Mouse (Mus musculus): ENCODE data around the gene Parp14.

Parp14 gene

GRCm38 (mm10) chr16:35869656-35870055 is 1.7 kb downstream of the Parp14 start:
- no peak for DNase-seq

GRCm38 (mm10) chr16:35869126-35869525 is 2.2 kb downstream of the Parp14 start:
- peak; percentile 34 for DNase-seq

- DNase-seq, result no peak
These were observed 3.6 kb downstream of the Parp14 start for GRCm38 (mm10) chr16:35867726-35868125.

- no peak for DNase-seq
These were observed 9.3 kb downstream of the Parp14 start for GRCm38 (mm10) chr16:35862057-35862456.

GRCm38 (mm10) chr16:35860236-35860635 is 11.1 kb downstream of the Parp14 start:
- no peak for DNase-seq

GRCm38 (mm10) chr16:35856766-35857165 is 14.6 kb downstream of the Parp14 start:
- no peak for DNase-seq

GRCm38 (mm10) chr16:35855846-35856245 is 15.5 kb downstream of the Parp14 start:
- no peak for DNase-seq

GRCm38 (mm10) chr16:35847138-35847537 is 24.2 kb downstream of the Parp14 start:
- DNase-seq, result no peak

- peak; percentile 39 for DNase-seq
These were observed 31.7 kb downstream of the Parp14 start for GRCm38 (mm10) chr16:35839680-35840079.

GRCm38 (mm10) chr16:35834653-35835052 is 36.7 kb downstream of the Parp14 start:
- no peak for DNase-seq

- DNase-seq, result no peak
These were observed 38.4 kb downstream of the Parp14 start for GRCm38 (mm10) chr16:35832926-35833325.

- no peak for DNase-seq
These were observed 41.3 kb downstream of the Parp14 start for GRCm38 (mm10) chr16:35829999-35830398.

- peak; percentile 87 for DNase-seq
These were observed 53.9 kb downstream of the Parp14 start for GRCm38 (mm10) chr16:35817255-35818089.

- DNase-seq, result no peak
These were observed 58.2 kb downstream of the Parp14 start for GRCm38 (mm10) chr16:35813119-35813518.

- no peak for DNase-seq
These were observed 62.5 kb downstream of the Parp14 start for GRCm38 (mm10) chr16:35808838-35809237.

- no peak for DNase-seq
These were observed 63.7 kb downstream of the Parp14 start for GRCm38 (mm10) chr16:35807663-35807992.

- DNase-seq, result no peak
These were observed 64.2 kb downstream of the Parp14 start for GRCm38 (mm10) chr16:35806973-35807662.

GRCm38 (mm10) chr16:35803723-35804122 is 67.6 kb downstream of the Parp14 start:
- DNase-seq, result no peak

GRCm38 (mm10) chr16:35802163-35802562 is 69.2 kb downstream of the Parp14 start:
- DNase-seq, result no peak

GRCm38 (mm10) chr16:35791962-35792521 is 79.3 kb downstream of the Parp14 start:
- DNase-seq, result no peak

- DNase-seq, result no peak
These were observed 83.0 kb downstream of the Parp14 start for GRCm38 (mm10) chr16:35788330-35788729.

- DNase-seq, result no peak
These were observed 83.7 kb downstream of the Parp14 start for GRCm38 (mm10) chr16:35787568-35788189.

- DNase-seq, result no peak
These were observed 84.2 kb downstream of the Parp14 start for GRCm38 (mm10) chr16:35787163-35787562.
